Mouse (Mus musculus): ENCODE data around the gene Bbip1.

Gene Bbip1

DNA sequence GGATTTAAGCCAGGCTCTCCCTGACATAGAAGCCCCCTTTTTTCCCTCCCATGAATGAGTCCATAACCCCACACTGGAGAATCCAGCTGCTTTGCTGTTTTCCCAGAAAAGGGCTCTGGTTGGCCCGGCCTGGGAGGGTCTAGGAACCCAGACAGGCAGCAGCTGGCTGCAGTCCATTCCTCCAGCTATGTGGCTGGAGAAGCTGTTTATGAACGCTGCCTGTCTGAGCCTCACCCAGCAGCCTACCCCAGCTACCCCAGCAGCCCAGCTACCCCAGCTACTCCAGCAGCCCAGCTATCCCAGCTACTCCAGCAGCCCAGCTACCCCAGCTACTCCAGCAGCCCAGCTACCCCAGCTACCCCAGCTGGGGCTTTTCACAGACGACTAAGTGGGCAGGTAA is 52.4 kb downstream of the Bbip1 start, which contains the start of gene Pdcd4:
Pdcd4 (plus strand) TSS at position 171 of the 400 bp plus-strand sequence.
- no peak for DNase-seq (ENCODE audit: extremely low spot score, low read depth, low spot score)

DNA sequence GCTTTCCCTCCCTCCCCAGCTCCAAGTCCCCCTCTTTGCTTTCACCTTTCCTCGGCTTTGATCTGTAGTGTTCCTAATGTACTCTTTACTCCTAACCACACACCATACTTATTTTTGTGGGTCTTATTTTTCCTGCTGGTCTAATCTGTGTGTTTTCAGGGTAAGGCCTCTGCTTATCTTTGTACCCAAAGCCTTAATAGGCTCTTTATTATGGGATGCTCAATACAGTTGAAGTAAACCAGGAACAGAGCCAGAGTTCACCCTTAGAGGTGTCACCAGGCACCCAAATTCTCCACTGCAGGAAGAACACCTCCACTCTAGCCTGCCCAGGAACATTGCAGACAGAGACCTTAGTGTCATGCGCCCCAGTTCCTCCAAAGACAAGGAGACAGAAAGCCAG is 52.9 kb downstream of the Bbip1 start:
- no peak for DNase-seq (ENCODE audit: extremely low spot score, low read depth, low spot score)

DNA sequence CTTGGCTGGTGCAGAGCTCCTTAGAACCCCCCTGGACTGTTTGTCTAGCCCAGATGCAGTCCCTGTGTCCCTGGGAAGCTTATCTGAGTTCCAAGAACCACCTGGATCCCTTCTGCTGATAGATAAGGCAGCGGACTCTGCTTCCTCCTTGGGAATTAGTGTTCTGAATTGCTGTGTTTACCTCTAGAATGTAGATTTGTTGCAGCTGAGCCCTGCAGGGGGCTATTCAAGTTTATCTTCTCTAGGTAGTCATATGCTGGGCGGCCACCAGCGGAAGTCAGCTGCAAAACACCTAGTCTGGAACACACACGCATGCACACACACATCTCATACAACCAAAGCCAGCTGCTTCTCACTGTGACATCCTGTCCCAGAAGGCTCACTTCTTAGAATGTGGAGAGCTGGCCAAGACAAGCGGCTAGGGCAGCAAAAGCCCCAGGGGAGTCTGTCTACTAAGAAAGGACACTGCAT is 53.6 kb downstream of the Bbip1 start:
- DNase-seq (ENCODE audit: extremely low spot score, low read depth, low spot score): no peak

DNA sequence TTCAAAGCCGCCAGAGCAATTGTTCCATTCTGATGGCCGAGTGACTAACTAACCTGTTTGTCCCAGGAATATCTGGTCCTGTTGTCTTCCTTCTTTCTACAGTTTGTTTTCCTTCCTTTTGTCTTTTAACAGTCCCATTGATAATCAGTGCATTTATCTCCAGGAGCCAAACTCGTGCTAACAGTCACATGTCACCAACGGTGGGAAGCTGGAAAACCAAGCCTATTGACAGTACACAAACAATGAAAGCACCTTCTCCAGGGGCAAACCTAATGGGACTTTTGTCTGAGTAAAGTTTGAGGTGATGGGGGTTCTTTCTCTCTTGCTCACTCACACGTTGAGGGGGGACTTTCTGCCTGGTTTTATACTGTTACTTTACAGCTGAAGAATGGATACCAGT is 54.2 kb downstream of the Bbip1 start:
- no peak for DNase-seq (ENCODE audit: extremely low spot score, low read depth, low spot score)

DNA sequence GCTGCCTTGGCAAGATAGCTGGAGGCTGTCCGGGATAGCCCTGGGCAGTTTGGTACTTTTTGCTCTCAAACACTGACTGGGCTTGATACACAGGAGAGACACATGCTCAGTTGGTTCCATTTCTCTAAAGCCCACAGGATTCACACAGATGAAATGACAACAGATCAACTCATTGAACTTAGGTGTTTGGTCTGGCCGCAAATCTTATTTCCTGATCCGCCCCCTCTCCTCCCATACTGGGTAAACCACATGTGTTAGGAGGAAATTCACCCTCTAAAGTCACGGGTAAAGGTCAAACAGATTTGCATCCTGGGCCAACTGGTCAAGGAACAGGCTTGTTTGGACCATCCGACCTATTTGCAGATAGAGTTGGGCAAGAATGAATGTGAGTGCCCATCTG is 54.9 kb downstream of the Bbip1 start:
- no peak for DNase-seq (ENCODE audit: extremely low spot score, low read depth, low spot score)

DNA sequence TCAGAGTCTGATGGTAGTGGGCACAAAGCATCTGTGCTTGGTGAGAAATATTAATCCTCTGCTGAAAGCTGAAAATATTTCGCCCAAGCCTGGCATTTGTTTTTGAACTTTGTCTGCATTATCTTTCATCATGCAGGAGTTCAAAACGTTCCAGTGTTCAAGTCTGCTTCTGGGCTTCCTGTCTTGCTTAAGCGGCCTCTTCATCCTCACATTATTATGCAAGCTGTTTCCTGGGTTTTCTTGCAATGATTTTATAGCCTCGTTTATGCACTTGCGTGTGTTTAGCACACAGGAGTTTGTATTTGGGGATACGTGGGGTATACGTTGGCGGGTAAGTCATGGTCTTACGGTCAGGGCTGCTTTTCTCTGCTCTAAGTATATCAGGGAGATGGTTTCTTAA is 56.1 kb downstream of the Bbip1 start:
- DNase-seq (ENCODE audit: extremely low spot score, low read depth, low spot score): no peak

DNA sequence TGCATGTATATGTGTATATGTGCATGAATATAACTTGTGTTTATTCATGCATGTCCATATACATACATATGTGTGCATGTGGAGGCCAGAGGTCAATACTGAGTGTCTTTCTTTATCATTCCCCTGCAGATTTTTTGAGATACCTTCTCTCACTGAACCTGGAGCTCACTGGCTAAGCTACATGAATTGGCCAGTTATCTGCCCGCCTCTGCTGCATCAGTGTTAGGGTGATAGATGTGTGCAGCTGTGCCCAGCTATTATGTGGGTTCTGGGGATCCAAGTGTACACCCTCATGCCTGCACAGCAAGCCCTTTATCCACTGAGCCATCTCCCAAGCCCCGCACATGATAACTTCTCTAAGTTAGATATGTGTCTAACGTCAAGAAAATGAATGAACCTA is 56.6 kb downstream of the Bbip1 start:
- no peak for DNase-seq (ENCODE audit: extremely low spot score, low read depth, low spot score)

DNA sequence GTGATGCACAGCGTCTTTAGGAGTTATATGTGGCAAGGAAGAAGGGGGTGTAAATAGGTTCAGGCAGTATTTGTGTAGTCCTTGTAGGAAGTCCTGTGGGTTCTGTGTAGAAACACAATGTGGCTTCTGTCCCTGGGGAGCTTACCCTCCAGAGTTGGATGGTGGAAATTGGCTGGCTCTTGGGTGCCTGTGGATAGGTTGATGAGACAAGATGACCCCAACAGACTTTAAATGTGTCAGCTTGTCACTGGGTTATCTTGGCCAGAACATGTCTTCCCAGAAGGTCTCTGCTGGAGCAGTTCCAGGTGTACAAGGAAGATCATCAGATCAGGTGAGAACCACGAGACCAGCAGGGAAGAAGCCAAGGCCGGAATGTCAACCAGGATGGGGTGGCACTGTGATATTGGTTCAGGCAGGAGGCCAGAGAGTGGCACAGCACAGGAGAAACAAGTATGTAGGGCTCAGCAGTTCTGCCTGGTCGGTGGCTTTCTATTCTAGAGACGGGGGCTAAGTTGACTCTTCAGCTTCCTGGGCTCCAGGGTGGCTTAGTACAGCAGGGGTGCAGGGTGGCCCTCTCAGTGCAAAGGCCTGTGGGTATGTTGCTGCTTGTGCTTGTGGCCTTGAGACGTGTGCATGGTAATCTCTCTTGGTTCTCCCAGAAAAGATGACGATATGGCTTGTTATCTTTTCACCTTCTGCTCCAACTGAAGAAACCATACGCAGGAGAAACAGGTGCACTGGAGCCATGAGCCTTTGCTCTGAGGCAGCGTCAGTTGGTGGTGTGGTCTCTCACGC is 57.7 kb downstream of the Bbip1 start:
- DNase-seq (ENCODE audit: extremely low spot score, low read depth, low spot score): no peak

DNA sequence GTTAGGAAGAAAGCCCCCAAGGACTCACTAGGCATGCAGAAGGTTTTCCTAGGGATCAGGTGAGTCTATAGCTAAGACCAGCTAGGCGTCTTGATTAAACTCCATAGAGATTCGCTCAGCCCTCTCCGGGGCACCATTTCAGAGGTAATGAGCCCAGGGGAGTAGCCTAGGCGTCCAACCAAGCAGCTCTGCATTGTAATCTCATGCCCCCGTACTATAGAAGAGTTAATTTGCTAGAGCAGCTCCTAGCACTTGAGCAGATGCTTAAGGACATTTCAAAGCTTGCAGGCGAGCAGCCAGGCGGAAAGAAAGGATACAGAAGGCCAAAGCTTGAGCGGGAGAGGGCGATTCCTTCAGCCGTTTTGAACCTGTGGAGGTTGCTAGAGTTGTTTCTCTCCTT is 59.0 kb downstream of the Bbip1 start:
- no peak for DNase-seq (ENCODE audit: extremely low spot score, low read depth, low spot score)

DNA sequence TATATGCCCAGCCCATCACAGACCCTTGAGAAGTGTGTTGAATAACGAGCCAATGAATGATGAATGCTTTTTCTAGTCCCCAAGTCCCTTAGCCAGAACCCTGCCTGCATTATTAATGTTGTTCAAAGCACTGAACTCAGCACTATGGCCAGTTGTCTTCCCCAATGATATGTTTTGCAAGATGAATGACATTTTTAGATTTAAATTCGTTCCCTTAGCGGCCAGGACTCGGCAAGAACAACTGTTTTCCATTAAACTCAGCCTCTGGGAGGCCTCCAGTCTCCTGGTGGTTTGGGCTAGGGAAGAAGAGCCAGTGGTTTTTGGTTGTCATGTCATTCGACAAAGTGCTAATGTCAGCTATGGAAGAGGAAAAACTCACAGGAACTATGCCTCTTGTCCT is 62.6 kb downstream of the Bbip1 start:
- no peak for DNase-seq (ENCODE audit: extremely low spot score, low read depth, low spot score)

DNA sequence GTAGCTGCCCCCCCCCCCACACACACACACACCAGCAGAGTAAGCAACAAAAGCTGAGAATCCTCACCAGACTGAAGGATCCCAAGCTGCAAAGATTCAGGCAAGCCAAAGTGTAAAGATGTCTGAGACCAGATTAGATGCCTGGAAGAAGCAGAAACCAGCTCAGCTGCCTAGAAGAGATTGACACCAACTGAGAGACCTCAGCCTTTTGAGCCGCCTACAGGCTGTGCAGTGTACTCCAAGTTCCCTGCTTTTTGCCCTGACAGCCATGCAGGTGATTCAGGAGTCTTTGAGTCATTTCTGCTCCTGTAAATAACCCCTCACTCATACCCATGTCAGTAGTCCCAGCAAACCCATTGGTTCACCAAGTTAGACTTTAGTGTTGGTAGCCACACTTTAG is 64.0 kb downstream of the Bbip1 start:
- DNase-seq (ENCODE audit: extremely low spot score, low read depth, low spot score): no peak

Data from hindlimb bud, embryonic 11.5 days (tissue).